ENCODE assay signal across 16 mouse cellular contexts in the genomic region with DNA sequence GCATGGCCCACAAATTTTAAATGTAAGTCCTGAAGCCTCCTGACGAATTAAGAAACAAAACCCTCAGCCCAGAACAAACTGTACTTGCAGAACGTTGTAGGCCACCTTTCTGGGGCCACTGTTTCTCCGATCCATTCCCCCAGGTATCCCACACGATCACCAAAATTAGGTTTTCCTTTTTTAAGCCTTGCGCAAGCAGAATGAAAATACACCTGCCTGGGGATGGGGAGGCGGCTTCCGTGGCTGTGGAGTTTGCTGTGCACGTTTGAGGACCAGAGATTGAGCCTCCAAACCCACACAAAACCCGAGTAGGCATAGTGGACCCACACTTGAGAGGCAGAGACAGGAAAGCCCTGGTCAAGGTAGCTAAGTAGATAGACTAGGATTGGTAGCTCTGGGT. TPM values are rescaled to one million over a fixed set of nuclear protein-coding genes. Genes with fewer than 3 reads are reported as not detected.
DNase-seq lines count a peak whose midpoint lies in the region; ATAC-seq lines count a peak whose summit lies in the region.
"Had no signal": no experiment of that assay in that cellular context is flagged by ENCODE, and none has a peak within 500 bp of the region (broad histone marks: within the 10 kb centered on the region; RNA-seq: fewer than 3 reads in every experiment).

No protein-coding gene starts in this region.

- intact Hi-C loops in left cerebral cortex, postnatal 25 days (cut with DNase I): loop anchor here (1.0 to 5.0 kb wide), 5 partner anchors 19 to 110 kb away; partner anchors contain the start of gene Cyth3
- intact Hi-C loops in left cerebral cortex, postnatal 4 days (cut with DNase I): no loop called here

- DNase-seq in frontal cortex, postnatal 14 days (ENCODE audit: low spot score in 2 of 2): no peak
- peak; percentile 42 to 80 for DNase-seq in left cerebral cortex, postnatal 25 days (ENCODE audit: low spot score in 2 of 2)
- no peak for DNase-seq in left cerebral cortex, postnatal 4 days
- DNase-seq in brain, adult 2 months (ENCODE audit: low read depth, low spot score): peak; percentile 63
- DNase-seq in telencephalon, adult 2 months (ENCODE audit: low read depth, low spot score): peak; percentile 63
- no peak for DNase-seq in adrenal gland, postnatal 10 days
- DNase-seq: adrenal gland, postnatal 25 days; cerebellum, adult 11 months; cerebellum, adult 8-10 months; cerebellum, postnatal 14 days; gastrocnemius, postnatal 36 days; heart, adult 11 months; heart, postnatal 36 days had no signal

- peak; percentile 31; the same call in 1 of the 2 replicates for ATAC-seq in frontal cortex, adult (ENCODE audit: low TSS enrichment)
- ATAC-seq: forebrain, embryonic 13.5 days; forebrain, postnatal 0 days had no signal

RNA-seq across cellular contexts. Expression of gene Usp42, which starts 41.7 kb away (rescaled TPM):
- 10 to 100 TPM; 22.1 to 24.0 TPM for total RNA-seq in left cerebral cortex, postnatal 25 days (2021)
- total RNA-seq in left cerebral cortex, postnatal 4 days (2021): 10 to 100 TPM; 40.9 to 43.9 TPM
- total RNA-seq in adrenal gland, postnatal 10 days (2021): 10 to 100 TPM; 11.2 to 13.4 TPM

Comparison
In these comparisons a context has a peak if more than half of its experiments do, and no peak if none do; other contexts are left out.
1. DNase-seq: peak in left cerebral cortex, postnatal 25 days (2 of 2), brain, adult 2 months (single experiment) and telencephalon, adult 2 months (single experiment); none in frontal cortex, postnatal 14 days (0 of 2), left cerebral cortex, postnatal 4 days (single experiment) and adrenal gland, postnatal 10 days (single experiment).